Mouse (Mus musculus): ENCODE measurements around the gene Slc44a3. TPM values are rescaled to one million over a fixed set of nuclear protein-coding genes. Genes with fewer than 3 reads are reported as not detected.

Gene Slc44a3
- polyA plus RNA-seq, 1 experiment from 2014 or later: 1.6 TPM

DNA sequence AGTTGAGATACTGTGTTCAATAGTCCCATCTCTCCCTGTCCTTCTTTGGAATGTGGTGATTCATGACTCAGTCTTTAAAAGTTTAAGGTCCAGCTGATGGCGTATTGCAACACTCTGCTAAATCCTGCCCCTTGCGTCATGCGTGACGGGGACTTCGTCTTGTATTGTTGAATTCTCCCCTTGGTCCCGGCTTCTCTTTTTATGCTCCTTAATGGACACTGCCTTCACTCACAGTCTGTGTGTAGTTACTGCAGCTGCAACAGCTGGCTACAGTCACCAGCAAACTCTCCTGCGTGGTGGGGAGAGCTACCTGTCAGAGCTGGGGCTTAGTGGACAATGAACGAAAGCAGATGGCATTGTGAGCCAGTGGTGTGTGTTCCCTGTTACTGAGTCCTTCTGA is 82.7 kb downstream of the Slc44a3 start:
- no peak overlapping the region for H3K9ac ChIP-seq
- H3K4me2 ChIP-seq (replicated peaks): no peak overlapping the region
- H3K4me1 ChIP-seq: peaks cover 12% of the 10 kb centered on the region; the same call in 1 of the 2 replicates
- H3K9me3 ChIP-seq: no peaks in the 10 kb centered on the region
- 77% methylated on average over 8 of the region's 8 CpGs for WGBS
- H3K36me3 ChIP-seq: peaks cover 42% of the 10 kb centered on the region
- no peaks in the 10 kb centered on the region for H3K27me3 ChIP-seq
- no peak overlapping the region for H3K27ac ChIP-seq
- no peak overlapping the region for H3K4me3 ChIP-seq
- no peak for ATAC-seq (ENCODE audit: insufficient number of reproducible peaks, insufficient read depth, low FRiP score, low TSS enrichment)

DNA sequence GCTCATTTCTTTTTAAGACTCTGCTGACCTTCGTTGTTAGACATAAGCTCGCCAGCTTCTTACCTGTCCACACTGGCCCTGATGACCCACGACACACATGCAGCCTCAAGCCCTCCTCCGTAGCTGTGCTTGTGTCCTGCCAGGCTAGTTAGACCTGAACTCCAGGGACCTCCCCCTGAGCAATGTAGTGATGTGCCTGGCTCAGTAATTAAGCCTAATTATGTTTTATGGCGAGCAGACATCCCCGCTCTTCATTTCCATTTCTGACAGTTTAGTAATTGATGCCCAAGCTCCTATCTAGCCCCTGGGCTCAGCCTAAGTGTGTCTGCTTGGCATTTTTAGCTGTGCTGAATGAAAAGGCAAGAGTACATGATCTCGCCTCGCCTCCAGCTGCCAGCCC is 83.6 kb downstream of the Slc44a3 start:
- Histone ChIP-seq H3K4me1 (peaks cover 12% of the 10 kb centered on the region; the same call in 1 of the 2 replicates), H3K27ac (no peak overlapping the region), H3K9ac (no peak overlapping the region), H3K27me3 (no peaks in the 10 kb centered on the region), H3K4me2 (replicated peaks) (no peak overlapping the region), H3K9me3 (no peaks in the 10 kb centered on the region), H3K36me3 (peaks cover 41% of the 10 kb centered on the region), H3K4me3 (no peak overlapping the region)
- WGBS: 69% methylated on average over 8 of the region's 8 CpGs
- 0 out of 2 replicates have a peak, but pooled peaks have one; percentile 45 for ATAC-seq (ENCODE audit: insufficient number of reproducible peaks, insufficient read depth, low FRiP score, low TSS enrichment)

DNA sequence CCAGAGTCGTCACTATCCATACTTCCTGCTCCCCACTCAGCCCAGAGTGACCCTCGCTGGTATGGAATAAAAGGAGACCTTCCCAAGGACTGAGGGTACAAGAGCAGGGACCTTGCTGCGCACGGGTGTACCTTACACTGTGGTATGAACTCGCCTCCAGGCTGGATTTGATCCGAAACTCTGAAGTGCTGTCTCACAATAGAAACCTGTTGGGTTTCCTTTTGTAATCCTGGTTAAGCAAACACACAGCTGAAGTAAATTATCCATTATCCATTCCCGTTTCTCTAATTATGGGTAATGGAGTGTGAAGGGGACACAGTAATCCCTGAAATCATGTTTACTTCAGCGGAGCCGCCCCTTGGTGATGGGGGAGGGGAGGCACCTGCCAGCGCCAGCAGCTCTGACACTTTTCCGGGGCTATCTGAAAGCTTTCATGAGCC is 84.2 kb downstream of the Slc44a3 start:
- no peak overlapping the region for H3K4me2 ChIP-seq (replicated peaks)
- no peaks in the 10 kb centered on the region for H3K27me3 ChIP-seq
- no peak overlapping the region for H3K9ac ChIP-seq
- H3K9me3 ChIP-seq: no peaks in the 10 kb centered on the region
- 0 out of 2 replicates have a peak, but pooled peaks have one; percentile 48 for ATAC-seq (ENCODE audit: insufficient number of reproducible peaks, insufficient read depth, low FRiP score, low TSS enrichment)
- H3K4me3 ChIP-seq: no peak overlapping the region
- 34% methylated on average over 11 of the region's 11 CpGs for WGBS
- peaks cover 40% of the 10 kb centered on the region for H3K36me3 ChIP-seq
- H3K4me1 ChIP-seq: peaks cover 14% of the 10 kb centered on the region
- no peak overlapping the region for H3K27ac ChIP-seq

DNA sequence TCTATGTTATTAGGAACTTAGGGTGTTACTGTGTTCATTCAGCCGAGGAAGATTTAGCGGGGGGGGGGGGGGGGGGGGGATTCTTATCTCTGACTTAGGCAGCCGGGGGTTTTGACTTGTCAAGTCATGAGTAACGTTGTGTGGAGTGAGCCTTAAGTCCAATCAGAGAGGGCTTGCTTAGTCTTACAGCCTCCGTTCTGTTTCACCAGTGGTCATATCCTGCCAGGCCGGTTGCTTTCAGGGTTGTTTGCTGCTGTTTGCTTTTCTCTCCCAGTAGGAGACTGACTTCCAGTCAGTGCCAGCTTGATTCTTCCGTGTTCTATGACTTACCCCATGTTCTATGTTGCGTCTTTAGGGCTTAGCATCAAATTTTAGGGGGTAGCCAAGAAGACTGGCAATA is 85.8 kb downstream of the Slc44a3 start:
- H3K4me2 ChIP-seq (replicated peaks): no peak overlapping the region
- H3K4me3 ChIP-seq: no peak overlapping the region
- H3K9ac ChIP-seq: no peak overlapping the region
- 80% methylated on average over 8 of the region's 8 CpGs for WGBS
- H3K9me3 ChIP-seq: no peaks in the 10 kb centered on the region
- ATAC-seq (ENCODE audit: insufficient number of reproducible peaks, insufficient read depth, low FRiP score, low TSS enrichment): no peak
- H3K27me3 ChIP-seq: no peaks in the 10 kb centered on the region
- no peak overlapping the region for H3K27ac ChIP-seq
- peaks cover 15% of the 10 kb centered on the region for H3K4me1 ChIP-seq
- peaks cover 33% of the 10 kb centered on the region for H3K36me3 ChIP-seq

DNA sequence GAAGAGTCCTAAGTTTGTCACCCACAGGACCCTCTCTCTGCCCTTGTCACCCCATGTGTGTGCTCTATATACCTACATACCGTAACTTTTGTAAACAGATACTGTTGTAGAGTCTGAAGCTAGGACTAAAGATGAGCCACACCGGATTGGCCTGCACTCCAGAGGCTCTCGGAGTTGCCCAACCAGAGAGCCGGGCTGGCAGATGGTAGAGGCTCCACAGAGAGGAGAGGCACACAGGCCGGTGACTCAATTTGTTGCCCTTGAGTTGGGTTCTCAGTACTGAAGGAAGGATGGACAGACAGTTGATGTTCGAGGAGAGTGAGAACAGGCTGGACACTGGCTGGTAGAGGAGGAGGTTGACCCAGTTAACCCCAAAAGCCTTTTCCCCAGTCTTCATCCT is 87.8 kb downstream of the Slc44a3 start:
- H3K4me3 ChIP-seq: no peak overlapping the region
- no peak overlapping the region for H3K27ac ChIP-seq
- no peaks in the 10 kb centered on the region for H3K9me3 ChIP-seq
- H3K9ac ChIP-seq: no peak overlapping the region
- no peaks in the 10 kb centered on the region for H3K27me3 ChIP-seq
- ATAC-seq (ENCODE audit: insufficient number of reproducible peaks, insufficient read depth, low FRiP score, low TSS enrichment): no peak
- no peak overlapping the region for H3K4me2 ChIP-seq (replicated peaks)
- H3K36me3 ChIP-seq: peaks cover 24% of the 10 kb centered on the region
- H3K4me1 ChIP-seq: peaks cover 28% of the 10 kb centered on the region
- 94% methylated on average over 6 of the region's 6 CpGs for WGBS

DNA sequence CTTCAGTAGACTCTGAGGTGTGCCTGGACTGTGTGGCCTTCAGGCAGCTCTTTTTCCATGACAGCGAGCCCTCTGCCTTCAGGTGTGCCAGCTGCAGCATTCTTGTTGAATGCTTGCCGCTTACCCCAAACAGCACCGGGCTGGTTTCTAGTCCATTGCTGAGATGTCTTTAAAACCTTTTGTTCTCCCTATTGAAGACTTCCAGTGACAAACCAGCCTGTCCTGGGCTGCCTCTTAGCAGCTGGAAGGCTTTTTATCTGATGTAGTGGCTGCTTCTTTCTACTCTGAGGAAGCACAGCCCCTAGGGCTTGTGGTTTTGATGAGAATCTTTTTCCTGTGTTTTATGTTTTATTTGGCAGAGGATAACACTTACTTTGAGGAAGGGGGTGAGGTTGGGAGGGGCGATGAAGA is 88.3 kb downstream of the Slc44a3 start:
- WGBS: 68% methylated on average over 4 of the region's 4 CpGs
- Histone ChIP-seq H3K9ac (no peak overlapping the region), H3K36me3 (peaks cover 27% of the 10 kb centered on the region), H3K4me2 (replicated peaks) (no peak overlapping the region), H3K9me3 (no peaks in the 10 kb centered on the region), H3K4me3 (no peak overlapping the region), H3K27me3 (no peaks in the 10 kb centered on the region), H3K27ac (no peak overlapping the region), H3K4me1 (peaks cover 34% of the 10 kb centered on the region)
- ATAC-seq (ENCODE audit: insufficient number of reproducible peaks, insufficient read depth, low FRiP score, low TSS enrichment): no peak

DNA sequence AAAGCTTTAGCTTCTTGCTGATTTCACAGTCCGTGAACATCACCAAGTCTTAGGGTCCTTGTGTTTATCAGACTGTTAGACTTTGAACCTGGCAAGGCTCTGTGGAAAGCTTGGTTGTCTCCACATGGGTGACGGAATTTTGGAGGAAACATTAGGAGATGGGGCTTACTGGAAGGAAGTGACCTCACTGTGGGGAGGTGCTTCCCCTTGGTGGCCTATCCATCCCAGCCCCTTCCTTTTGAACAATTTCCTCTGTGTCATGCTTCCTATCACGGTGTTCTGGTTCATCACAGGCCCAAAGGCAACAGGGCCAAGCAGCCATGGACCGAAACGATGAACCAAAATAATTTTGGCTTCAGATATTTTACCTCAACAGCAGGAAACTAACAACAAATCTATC is 89.9 kb downstream of the Slc44a3 start:
- H3K4me2 ChIP-seq (replicated peaks): no peak overlapping the region
- H3K4me3 ChIP-seq: no peak overlapping the region
- ATAC-seq (ENCODE audit: insufficient number of reproducible peaks, insufficient read depth, low FRiP score, low TSS enrichment): no peak
- H3K4me1 ChIP-seq: peaks cover 36% of the 10 kb centered on the region
- WGBS: 89% methylated on average over 5 of the region's 5 CpGs
- no peaks in the 10 kb centered on the region for H3K9me3 ChIP-seq
- no peak overlapping the region for H3K9ac ChIP-seq
- no peaks in the 10 kb centered on the region for H3K27me3 ChIP-seq
- no peak overlapping the region for H3K27ac ChIP-seq
- H3K36me3 ChIP-seq: peaks cover 36% of the 10 kb centered on the region

DNA sequence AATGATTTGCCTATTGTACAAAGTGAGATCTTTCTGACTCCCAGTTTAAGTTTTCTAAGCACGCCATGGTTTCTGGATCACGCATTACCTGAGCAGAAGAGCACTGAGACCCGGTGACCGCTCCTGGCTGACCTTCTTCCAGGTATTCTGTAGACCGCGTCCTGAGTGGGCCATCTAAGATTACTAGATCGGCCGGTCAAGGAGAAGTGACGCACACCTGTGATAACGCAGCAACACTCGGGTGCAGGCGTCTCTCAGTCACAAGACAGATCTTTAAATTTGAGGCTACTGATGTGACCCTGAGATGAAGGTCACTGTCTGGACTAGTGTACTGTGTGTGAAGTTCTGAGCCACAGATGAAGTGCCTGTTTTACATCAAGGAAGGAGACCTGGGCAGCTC is 90.7 kb downstream of the Slc44a3 start:
- H3K9me3 ChIP-seq: no peaks in the 10 kb centered on the region
- H3K4me2 ChIP-seq (replicated peaks): no peak overlapping the region
- H3K27ac ChIP-seq: no peak overlapping the region
- H3K27me3 ChIP-seq: no peaks in the 10 kb centered on the region
- no peak for ATAC-seq (ENCODE audit: insufficient number of reproducible peaks, insufficient read depth, low FRiP score, low TSS enrichment)
- 91% methylated on average over 12 of the region's 12 CpGs for WGBS
- no peak overlapping the region for H3K4me3 ChIP-seq
- H3K4me1 ChIP-seq: peaks cover 40% of the 10 kb centered on the region
- H3K9ac ChIP-seq: no peak overlapping the region
- peaks cover 37% of the 10 kb centered on the region for H3K36me3 ChIP-seq

DNA sequence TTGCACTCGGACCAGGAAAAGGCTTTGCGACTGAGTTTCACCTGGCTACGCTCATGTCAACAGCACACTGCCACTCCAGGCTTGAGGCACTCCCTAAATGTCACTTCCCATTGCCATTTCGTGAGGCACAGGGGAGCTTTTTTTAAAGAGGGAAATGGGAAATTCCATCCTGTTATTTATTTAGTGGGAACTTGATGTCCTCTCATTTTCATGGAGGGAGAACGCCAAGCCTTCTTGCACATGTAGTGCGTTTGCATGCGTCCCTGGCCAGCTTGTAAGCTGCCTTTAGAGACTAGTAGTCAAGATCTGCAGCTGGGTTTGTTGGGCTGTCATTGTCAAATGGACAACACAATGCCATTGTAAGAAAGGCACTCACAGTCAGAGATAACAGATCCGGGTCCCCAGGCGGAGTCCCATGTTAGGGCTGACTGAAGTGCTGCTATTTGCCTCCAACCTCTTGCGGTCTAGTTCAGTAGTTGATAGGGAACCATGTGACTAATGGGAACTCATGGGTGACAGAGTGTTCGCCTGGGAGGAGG is 92.5 kb downstream of the Slc44a3 start:
- Histone ChIP-seq H3K9me3 (no peaks in the 10 kb centered on the region), H3K4me1 (peaks cover 52% of the 10 kb centered on the region), H3K9ac (no peak overlapping the region), H3K4me3 (no peak overlapping the region), H3K4me2 (replicated peaks) (no peak overlapping the region), H3K27me3 (no peaks in the 10 kb centered on the region), H3K36me3 (peaks cover 31% of the 10 kb centered on the region), H3K27ac (no peak overlapping the region)
- ATAC-seq (ENCODE audit: insufficient number of reproducible peaks, insufficient read depth, low FRiP score, low TSS enrichment): no peak
- 80% methylated on average over 11 of the region's 11 CpGs for WGBS

DNA sequence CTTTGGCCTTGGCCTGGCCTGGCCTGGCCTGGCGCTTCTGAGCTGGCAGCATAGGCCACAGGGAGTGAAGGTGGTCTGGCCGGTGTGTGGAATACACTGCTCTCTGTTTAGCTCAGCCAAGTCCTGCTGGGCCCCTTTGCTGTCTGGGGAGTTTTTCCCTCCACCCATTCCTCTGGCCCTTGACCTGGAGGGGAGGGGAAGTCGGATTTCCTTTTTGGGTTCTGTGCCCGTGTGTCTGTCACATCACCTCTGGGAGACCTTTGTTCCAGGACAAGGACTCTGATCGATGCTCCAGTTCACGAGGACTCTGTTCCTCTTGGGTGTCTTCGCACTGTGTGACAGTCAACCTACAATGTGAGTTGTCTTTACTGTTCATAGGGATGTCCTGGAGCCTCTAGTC is 94.2 kb downstream of the Slc44a3 start:
- H3K36me3 ChIP-seq: peaks cover 25% of the 10 kb centered on the region
- no peak overlapping the region for H3K9ac ChIP-seq
- H3K4me3 ChIP-seq: no peak overlapping the region
- H3K27me3 ChIP-seq: no peaks in the 10 kb centered on the region
- WGBS: 65% methylated on average over 7 of the region's 7 CpGs
- no peak overlapping the region for H3K27ac ChIP-seq
- H3K4me2 ChIP-seq (replicated peaks): no peak overlapping the region
- no peak for ATAC-seq (ENCODE audit: insufficient number of reproducible peaks, insufficient read depth, low FRiP score, low TSS enrichment)
- no peaks in the 10 kb centered on the region for H3K9me3 ChIP-seq
- H3K4me1 ChIP-seq: peaks cover 67% of the 10 kb centered on the region

DNA sequence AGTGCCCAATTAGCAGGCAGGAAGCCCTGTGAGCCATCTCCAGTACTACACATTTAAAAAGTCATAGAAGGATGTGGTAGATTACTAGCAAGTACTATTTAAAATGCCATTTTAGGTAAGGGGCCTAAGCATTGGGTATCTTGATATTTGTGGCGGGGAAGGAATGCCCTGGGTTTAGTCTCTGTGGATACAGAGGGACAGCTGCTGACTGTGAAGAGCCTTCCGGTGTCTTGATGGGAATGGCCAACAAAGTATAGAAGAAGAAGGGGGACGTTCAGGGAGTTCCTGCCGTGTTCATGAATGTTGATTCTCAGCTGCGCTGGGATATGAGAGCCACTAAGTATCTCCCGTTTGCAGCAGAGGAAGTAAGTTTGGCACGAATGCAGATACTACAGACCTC is 95.1 kb downstream of the Slc44a3 start:
- 84% methylated on average over 7 of the region's 7 CpGs for WGBS
- Histone ChIP-seq H3K4me2 (replicated peaks) (no peak overlapping the region), H3K36me3 (peaks cover 22% of the 10 kb centered on the region), H3K4me1 (peaks cover 76% of the 10 kb centered on the region), H3K4me3 (no peak overlapping the region), H3K27me3 (no peaks in the 10 kb centered on the region), H3K9ac (no peak overlapping the region), H3K9me3 (no peaks in the 10 kb centered on the region), H3K27ac (no peak overlapping the region)
- ATAC-seq (ENCODE audit: insufficient number of reproducible peaks, insufficient read depth, low FRiP score, low TSS enrichment): no peak

DNA sequence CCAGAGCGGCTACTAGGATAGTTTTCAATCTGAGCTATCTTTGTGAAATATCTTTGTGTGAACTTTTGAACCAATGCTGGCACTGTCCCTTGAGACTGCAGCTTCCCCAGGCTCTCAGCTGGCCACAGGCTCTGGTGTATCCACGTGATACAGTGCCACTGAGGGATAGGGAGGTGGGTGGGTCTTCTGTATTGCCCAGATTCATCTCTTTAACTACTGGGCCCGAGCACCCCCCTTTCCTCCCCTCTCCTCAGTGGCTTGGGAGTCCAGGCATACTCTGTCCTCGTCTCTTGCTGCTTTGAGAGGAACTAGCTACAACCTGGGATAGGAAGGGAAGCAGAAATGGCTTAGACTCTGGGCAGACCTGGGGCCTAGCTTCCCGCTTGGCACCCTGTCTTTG is 96.9 kb downstream of the Slc44a3 start:
- Histone ChIP-seq H3K4me2 (replicated peaks) (0 out of 2 replicates have a peak overlapping the region, but pooled peaks have one; percentile 43), H3K4me3 (no peak overlapping the region), H3K9me3 (no peaks in the 10 kb centered on the region), H3K27me3 (no peaks in the 10 kb centered on the region), H3K27ac (peak overlapping the region; percentile 98), H3K36me3 (peaks cover 19% of the 10 kb centered on the region; the same call in 1 of the 2 replicates), H3K4me1 (peaks cover 74% of the 10 kb centered on the region), H3K9ac (no peak overlapping the region)
- 63% methylated on average over 5 of the region's 5 CpGs for whole genome bisulfite sequencing
- ATAC-seq (ENCODE audit: insufficient number of reproducible peaks, insufficient read depth, low FRiP score, low TSS enrichment): no peak

Data from embryonic facial prominence, embryonic 12.5 days (tissue).